Mouse (Mus musculus): Measurements from ENCODE around the gene Arid1b.

GRCm38 (mm10) chr17:5371521-5371920 is 377.4 kb downstream of the Arid1b start:
- TF ChIP-seq CTCF (conservative IDR thresholded peaks at IDR 0.05; ENCODE audit: low read length) (no peak), POU5F1 (IDR thresholded peaks at IDR 0.05; ENCODE audit: borderline replicate concordance, low read length) (no peak), NANOG (IDR thresholded peaks at IDR 0.05; ENCODE audit: borderline replicate concordance, low read length) (no peak)

All from E14TG2a.4 (cell line).